34 mouse cellular contexts compared by ENCODE assay signal in the genomic region with DNA sequence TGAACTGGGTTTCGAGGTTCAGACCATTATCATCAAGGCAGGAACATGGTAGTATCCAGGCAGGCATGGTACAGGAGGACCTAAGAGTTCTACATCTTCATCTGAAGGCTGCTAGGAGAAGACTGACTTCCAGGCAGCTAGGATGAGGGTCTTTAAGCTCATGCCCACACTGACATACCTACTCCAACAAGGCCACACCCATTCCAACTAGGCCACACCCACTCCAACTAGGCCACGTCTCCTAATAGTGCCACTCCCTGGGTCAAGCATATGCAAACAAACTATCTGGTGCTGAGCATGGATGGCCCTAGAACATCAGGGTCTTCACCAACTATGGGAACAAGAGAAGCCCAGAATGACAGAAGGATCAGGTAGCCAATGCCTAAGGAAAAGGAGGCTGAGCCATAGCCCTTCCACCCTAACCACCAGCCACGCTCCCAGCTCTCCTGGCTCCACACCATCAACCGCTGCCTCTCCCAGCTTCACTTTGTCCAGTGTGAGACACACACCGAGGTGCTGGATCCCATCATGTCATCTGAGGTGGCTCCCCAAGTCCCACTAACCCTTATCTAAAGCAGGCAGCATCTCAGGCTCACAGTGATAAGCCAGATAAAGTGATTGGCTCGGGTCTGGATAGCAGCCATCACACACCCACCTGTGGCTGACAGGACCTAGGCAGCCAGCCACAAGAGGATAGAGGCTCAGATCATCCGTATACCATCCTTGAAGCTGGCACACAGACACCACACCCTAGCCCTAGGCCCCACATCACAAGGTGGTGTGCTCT. TPM values are rescaled to one million over a fixed set of nuclear protein-coding genes. Genes with fewer than 3 reads are reported as not detected.
DNase-seq lines count a peak whose midpoint lies in the region; ATAC-seq and TF ChIP-seq lines count a peak whose summit lies in the region.
"Had no signal": no experiment of that assay in that cellular context is flagged by ENCODE, and none has a peak within 500 bp of the region (broad histone marks: within the 10 kb centered on the region; RNA-seq: fewer than 3 reads in every experiment).

No protein-coding gene starts in this region.

- WGBS in liver, embryonic 12.5 days (ENCODE audit: insufficient replicate concordance): 54% methylated on average over 7 of the region's 7 CpGs
- 65% methylated on average over 7 of the region's 7 CpGs for WGBS in liver, postnatal 0 days (ENCODE audit: insufficient replicate concordance)
- WGBS in forebrain, embryonic 12.5 days: 79% methylated on average over 7 of the region's 7 CpGs

- no peak for TF ChIP-seq RAD21 in MEL (IDR thresholded peaks at IDR 0.05; ENCODE audit: low read depth, low read length)

- TF ChIP-seq EP300 in MEL (IDR thresholded peaks at IDR 0.05; ENCODE audit: low read depth in 1 of 2, low read length in 2 of 2): peak; percentile 90 to 94
- TF ChIP-seq EP300 in liver, postnatal 0 days (IDR thresholded peaks at IDR 0.05; ENCODE audit: low read depth): peak; percentile 30; the same call in 1 of the 2 replicates

- peaks cover 17 to 18% of the 10 kb centered on the region in 2 experiments for H3K36me3 ChIP-seq in MEL (ENCODE audit: control insufficient read depth in 1 of 2, insufficient read depth in 2 of 2, low read length in 2 of 2)
- H3K36me3 ChIP-seq in liver, embryonic 12.5 days: peaks cover 93% of the 10 kb centered on the region
- H3K36me3 ChIP-seq in liver, postnatal 0 days (replicated peaks; ENCODE audit: insufficient read depth, low read length): peaks cover 9% of the 10 kb centered on the region; the same call in 1 of the 2 replicates
- no peaks in the 10 kb centered on the region for H3K36me3 ChIP-seq in forebrain, embryonic 12.5 days (replicated peaks)
- H3K36me3 ChIP-seq: embryonic facial prominence, embryonic 12.5 days; forebrain, embryonic 10.5 days; hindbrain, embryonic 12.5 days; midbrain, embryonic 13.5 days; neural tube, embryonic 13.5 days had no signal

- ATAC-seq in liver, embryonic 12.5 days: peak; percentile 76
- ATAC-seq in liver, postnatal 0 days: no peak
- no peak for ATAC-seq in forebrain, embryonic 12.5 days (ENCODE audit: low FRiP score)
- ATAC-seq: CD4-positive, CD25-positive, alpha-beta regulatory T cell, adult 4 months; forebrain, embryonic 16.5 days; hindbrain, postnatal 0 days; intestine, embryonic 16.5 days; midbrain, embryonic 13.5 days had no signal

- peaks cover 13 to 22% of the 10 kb centered on the region in 2 experiments for H3K4me1 ChIP-seq in MEL (ENCODE audit: control insufficient read depth in 1 of 2, insufficient read depth in 2 of 2, low read length in 2 of 2)
- H3K4me1 ChIP-seq in liver, embryonic 12.5 days: peaks cover 10% of the 10 kb centered on the region
- H3K4me1 ChIP-seq in liver, postnatal 0 days (ENCODE audit: insufficient read depth): no peaks in the 10 kb centered on the region
- H3K4me1 ChIP-seq in forebrain, embryonic 12.5 days: no peaks in the 10 kb centered on the region
- H3K4me1 ChIP-seq: embryonic facial prominence, embryonic 12.5 days; forebrain, embryonic 10.5 days; hindbrain, embryonic 12.5 days; midbrain, embryonic 13.5 days; neural tube, embryonic 13.5 days had no signal

- H3K27ac ChIP-seq in MEL (ENCODE audit: control insufficient read depth, low read depth, low read length): peak overlapping the region; percentile 23; the same call in 1 of the 2 replicates
- no peak overlapping the region for H3K27ac ChIP-seq in liver, embryonic 12.5 days
- no peak overlapping the region for H3K27ac ChIP-seq in liver, postnatal 0 days (ENCODE audit: low read depth)
- H3K27ac ChIP-seq in forebrain, embryonic 12.5 days: no peak overlapping the region
- H3K27ac ChIP-seq: embryonic facial prominence, embryonic 12.5 days; forebrain, embryonic 10.5 days; hindbrain, embryonic 12.5 days; hindbrain, postnatal 0 days; kidney, postnatal 0 days; midbrain, embryonic 13.5 days; neural tube, embryonic 13.5 days had no signal

- no peak overlapping the region for H3K4me3 ChIP-seq in MEL (ENCODE audit: control insufficient read depth in 1 of 2, insufficient read depth in 1 of 2, low read depth in 2 of 2, low read length in 2 of 2)
- no peak overlapping the region for H3K4me3 ChIP-seq in liver, embryonic 12.5 days
- no peak overlapping the region for H3K4me3 ChIP-seq in liver, postnatal 0 days (ENCODE audit: low read depth, low read length)
- H3K4me3 ChIP-seq in forebrain, embryonic 12.5 days (replicated peaks): no peak overlapping the region
- H3K4me3 ChIP-seq: embryonic facial prominence, embryonic 12.5 days; forebrain, embryonic 10.5 days; hindbrain, embryonic 12.5 days; midbrain, embryonic 13.5 days; neural tube, embryonic 13.5 days had no signal

- H3K4me2 ChIP-seq in liver, embryonic 12.5 days: no peak overlapping the region
- H3K4me2 ChIP-seq in liver, postnatal 0 days (ENCODE audit: low read depth, low read length): no peak overlapping the region
- H3K4me2 ChIP-seq in forebrain, embryonic 12.5 days: no peak overlapping the region
- H3K4me2 ChIP-seq: embryonic facial prominence, embryonic 12.5 days; heart, embryonic 11.5 days; hindbrain, embryonic 12.5 days; lung, embryonic 14.5 days; midbrain, embryonic 13.5 days; neural tube, embryonic 13.5 days had no signal

- no peak overlapping the region for H3K9ac ChIP-seq in MEL (ENCODE audit: control insufficient read depth, low read depth, low read length, poor library complexity, severe bottlenecking)
- H3K9ac ChIP-seq in liver, embryonic 12.5 days: no peak overlapping the region
- H3K9ac ChIP-seq in liver, postnatal 0 days (replicated peaks): no peak overlapping the region
- no peak overlapping the region for H3K9ac ChIP-seq in forebrain, embryonic 12.5 days
- H3K9ac ChIP-seq: embryonic facial prominence, embryonic 12.5 days; hindbrain, embryonic 12.5 days; lung, embryonic 14.5 days; midbrain, embryonic 13.5 days; neural tube, embryonic 13.5 days had no signal

- TF ChIP-seq CTCF in MEL (IDR thresholded peaks at IDR 0.05 in 2 of 3, conservative IDR thresholded peaks at IDR 0.05 in 1 of 3; ENCODE audit: control insufficient read depth in 1 of 3, insufficient read depth in 1 of 3, low read depth in 2 of 3, low read length in 3 of 3, poor library complexity in 1 of 3, severe bottlenecking in 1 of 3): no peak
- TF ChIP-seq CTCF in liver, postnatal 0 days (IDR thresholded peaks at IDR 0.05; ENCODE audit: low read depth): no peak

- H3K79me2 ChIP-seq in MEL (ENCODE audit: control insufficient read depth, insufficient read depth, low read length, poor library complexity): no peaks in the 10 kb centered on the region

- H3K27me3 ChIP-seq in MEL (ENCODE audit: control insufficient read depth in 1 of 2, insufficient read depth in 2 of 2, low read length in 2 of 2): no peaks in the 10 kb centered on the region
- no peaks in the 10 kb centered on the region for H3K27me3 ChIP-seq in liver, embryonic 12.5 days (replicated peaks)
- no peaks in the 10 kb centered on the region for H3K27me3 ChIP-seq in liver, postnatal 0 days (ENCODE audit: insufficient read depth, low read length)
- no peaks in the 10 kb centered on the region for H3K27me3 ChIP-seq in forebrain, embryonic 12.5 days
- H3K27me3 ChIP-seq: embryonic facial prominence, embryonic 12.5 days; hindbrain, embryonic 12.5 days; midbrain, embryonic 13.5 days; neural tube, embryonic 13.5 days had no signal

- H3K9me3 ChIP-seq in MEL (replicated peaks; ENCODE audit: insufficient read depth, low read length): no peaks in the 10 kb centered on the region; the same call in 1 of the 2 replicates
- H3K9me3 ChIP-seq in liver, embryonic 12.5 days (replicated peaks): peaks cover 3% of the 10 kb centered on the region; the same call in 1 of the 2 replicates
- H3K9me3 ChIP-seq in liver, postnatal 0 days (ENCODE audit: low read length): peaks cover under 1% of the 10 kb centered on the region; the same call in 1 of the 2 replicates
- H3K9me3 ChIP-seq in forebrain, embryonic 12.5 days: no peaks in the 10 kb centered on the region
- H3K9me3 ChIP-seq: embryonic facial prominence, embryonic 12.5 days; forebrain, embryonic 10.5 days; hindbrain, embryonic 12.5 days; midbrain, embryonic 13.5 days; neural tube, embryonic 13.5 days had no signal

- DNase-seq in MEL (ENCODE audit: low read depth, low spot score): peak; percentile 62
- DNase-seq in c-Kit-positive CD71-positive TER-119-positive erythroid progenitor cells, embryonic 14.5 days (ENCODE audit: low spot score): peak; percentile 50
- DNase-seq in liver, postnatal 0 days: no peak
- no peak for DNase-seq in adrenal gland, adult 18-20 months (ENCODE audit: low spot score in 2 of 2)
- DNase-seq in layer of hippocampus, adult 8-10 months (ENCODE audit: low spot score in 2 of 2): no peak
- DNase-seq: adrenal gland, adult 8-10 months; cerebellum, adult 11 months; cerebellum, adult 9-10 months; cerebellum, postnatal 36 days; embryo, embryonic 11 days; gastrocnemius, postnatal 10 days; heart, postnatal 36 days; kidney, adult 8-10 months; left cerebral cortex, postnatal 4 days; lung, embryonic 14.5 days; thymus, postnatal 14 days had no signal

- TF ChIP-seq POLR2A in MEL (IDR thresholded peaks at IDR 0.05; ENCODE audit: control insufficient read depth in 1 of 2, insufficient read depth in 1 of 2, low read depth in 1 of 2, low read length in 2 of 2, poor library complexity in 1 of 2): no peak

RNA-seq across cellular contexts. Expression of a gene that starts 30.8 kb away (rescaled TPM):
- 24.9 and 30.2 TPM in 2 replicates for total RNA-seq in MEL (2012; rRNA removed)
- 10 to 100 TPM; 27.6 to 57.4 TPM for polyA plus RNA-seq in MEL (2012; ENCODE audit: insufficient read depth in 1 of 2, insufficient read length in 2 of 2, low read depth in 1 of 2, low replicate concordance in 2 of 2, missing spikeins in 1 of 2)
- 23.2 and 25.6 TPM in 2 replicates for polyA plus RNA-seq in liver, embryonic 12.5 days (2016; fragmentation: Nextera tagmentation; extraction: Ambion mirVana)
- polyA plus RNA-seq in liver, postnatal 0 days (2015; fragmentation: Nextera tagmentation; extraction: Ambion mirVana): 4.2 and 4.6 TPM in 2 replicates
- polyA plus RNA-seq in forebrain, embryonic 12.5 days (2016; fragmentation: Nextera tagmentation; extraction: Ambion mirVana): 0.10 and 0.29 TPM in 2 replicates
- total RNA-seq in adrenal gland, adult 18-20 months (2021): under 1 TPM in 1 of 2 experiments, not detected in 1; 0.32 TPM
- under 1 TPM; 0.31 to 0.73 (median 0.52) TPM for total RNA-seq in layer of hippocampus, adult 8-10 months (2022)
- total RNA-seq: gastrocnemius, postnatal 10 days; heart, postnatal 36 days; left cerebral cortex, adult 18-20 months; left cerebral cortex, postnatal 4 days had no signal
- polyA plus RNA-seq: forebrain, embryonic 16.5 days; hindbrain, embryonic 12.5 days; hindbrain, postnatal 0 days; neural tube, embryonic 13.5 days had no signal

RNA-seq across cellular contexts. Expression of a gene that starts 38.8 kb away (rescaled TPM):
- 1.3 and 2.0 TPM in 2 replicates for total RNA-seq in MEL (2012; rRNA removed)
- polyA plus RNA-seq in MEL (2012; ENCODE audit: insufficient read depth in 1 of 2, insufficient read length in 2 of 2, low read depth in 1 of 2, low replicate concordance in 2 of 2, missing spikeins in 1 of 2): 1 to 10 TPM in 1 of 2 experiments, not detected in 1; 3.6 TPM
- 0.25 and 0.32 TPM in 2 replicates for polyA plus RNA-seq in liver, embryonic 12.5 days (2016; fragmentation: Nextera tagmentation; extraction: Ambion mirVana)
- 0.90 and 1.0 TPM in 2 replicates for polyA plus RNA-seq in liver, postnatal 0 days (2015; fragmentation: Nextera tagmentation; extraction: Ambion mirVana)
- 2.6 and 3.8 TPM in 2 replicates for polyA plus RNA-seq in forebrain, embryonic 12.5 days (2016; fragmentation: Nextera tagmentation; extraction: Ambion mirVana)
- total RNA-seq in adrenal gland, adult 18-20 months (2021): 1 to 10 TPM; 5.7 to 7.2 TPM
- 10 to 100 TPM; 12.3 to 18.6 (median 15.4) TPM for total RNA-seq in layer of hippocampus, adult 8-10 months (2022)

RNA-seq across cellular contexts. Expression of a gene that starts 39.6 kb away (rescaled TPM):
- total RNA-seq in MEL (2012; rRNA removed): 0.08 and 0.13 TPM in 2 replicates
- under 1 TPM in 1 of 2 experiments, not detected in 1; 0.11 TPM for polyA plus RNA-seq in MEL (2012; ENCODE audit: insufficient read depth in 1 of 2, insufficient read length in 2 of 2, low read depth in 1 of 2, low replicate concordance in 2 of 2, missing spikeins in 1 of 2)
- 0.24 and 0.33 TPM in 2 replicates for polyA plus RNA-seq in liver, embryonic 12.5 days (2016; fragmentation: Nextera tagmentation; extraction: Ambion mirVana)
- polyA plus RNA-seq in liver, postnatal 0 days (2015; fragmentation: Nextera tagmentation; extraction: Ambion mirVana): 0.62 and 0.73 TPM in 2 replicates
- not detected in 2 replicates for polyA plus RNA-seq in forebrain, embryonic 12.5 days (2016; fragmentation: Nextera tagmentation; extraction: Ambion mirVana)
- total RNA-seq in adrenal gland, adult 18-20 months (2021): not detected
- under 1 TPM in 1 of 4 experiments, not detected in 3; 0.10 TPM for total RNA-seq in layer of hippocampus, adult 8-10 months (2022)
- total RNA-seq: adrenal gland, adult 8-10 months; heart, postnatal 36 days; layer of hippocampus, postnatal 10 days; left cerebral cortex, postnatal 4 days had no signal
- polyA plus RNA-seq: forebrain, embryonic 10.5 days; forebrain, embryonic 16.5 days; heart, embryonic 11.5 days; heart, embryonic 16.5 days; large intestine, adult 2 months; lung, embryonic 14.5 days; midbrain, embryonic 13.5 days; neural tube, embryonic 13.5 days; small intestine, adult 2 months had no signal

RNA-seq across cellular contexts. Expression of a gene that starts 48.2 kb away (rescaled TPM):
- total RNA-seq in MEL (2012; rRNA removed): 10.3 and 15.0 TPM in 2 replicates
- polyA plus RNA-seq in MEL (2012; ENCODE audit: insufficient read depth in 1 of 2, insufficient read length in 2 of 2, low read depth in 1 of 2, low replicate concordance in 2 of 2, missing spikeins in 1 of 2): 10 to 100 TPM in 1 of 2 experiments, not detected in 1; 14.2 TPM
- 4.4 and 5.4 TPM in 2 replicates for polyA plus RNA-seq in liver, embryonic 12.5 days (2016; fragmentation: Nextera tagmentation; extraction: Ambion mirVana)
- polyA plus RNA-seq in liver, postnatal 0 days (2015; fragmentation: Nextera tagmentation; extraction: Ambion mirVana): 4.3 and 4.5 TPM in 2 replicates
- 9.4 and 10.7 TPM in 2 replicates for polyA plus RNA-seq in forebrain, embryonic 12.5 days (2016; fragmentation: Nextera tagmentation; extraction: Ambion mirVana)
- 10 to 100 TPM in 1 of 2 experiments, 1 to 10 TPM in 1; 8.9 to 10.4 TPM for total RNA-seq in adrenal gland, adult 18-20 months (2021)
- 1 to 10 TPM; 7.3 to 9.3 (median 8.5) TPM for total RNA-seq in layer of hippocampus, adult 8-10 months (2022)

Comparison
In these comparisons a context has a peak if more than half of its experiments do, and no peak if none do; other contexts are left out.
1. DNase-seq: peak in MEL (single experiment) and c-Kit-positive CD71-positive TER-119-positive erythroid progenitor cells, embryonic 14.5 days (single experiment); none in liver, postnatal 0 days (single experiment), adrenal gland, adult 18-20 months (0 of 2) and layer of hippocampus, adult 8-10 months (0 of 2).